Mouse (Mus musculus): Measurements from ENCODE around the gene Trib3. TPM values are rescaled to one million over a fixed set of nuclear protein-coding genes. Genes with fewer than 3 reads are reported as not detected.
A peak's percentile ranks its signal among the peaks of the same experiment; 100 is the strongest.

The Trib3 gene
- polyA plus RNA-seq, 1 experiment, result 27.6 TPM

DNA sequence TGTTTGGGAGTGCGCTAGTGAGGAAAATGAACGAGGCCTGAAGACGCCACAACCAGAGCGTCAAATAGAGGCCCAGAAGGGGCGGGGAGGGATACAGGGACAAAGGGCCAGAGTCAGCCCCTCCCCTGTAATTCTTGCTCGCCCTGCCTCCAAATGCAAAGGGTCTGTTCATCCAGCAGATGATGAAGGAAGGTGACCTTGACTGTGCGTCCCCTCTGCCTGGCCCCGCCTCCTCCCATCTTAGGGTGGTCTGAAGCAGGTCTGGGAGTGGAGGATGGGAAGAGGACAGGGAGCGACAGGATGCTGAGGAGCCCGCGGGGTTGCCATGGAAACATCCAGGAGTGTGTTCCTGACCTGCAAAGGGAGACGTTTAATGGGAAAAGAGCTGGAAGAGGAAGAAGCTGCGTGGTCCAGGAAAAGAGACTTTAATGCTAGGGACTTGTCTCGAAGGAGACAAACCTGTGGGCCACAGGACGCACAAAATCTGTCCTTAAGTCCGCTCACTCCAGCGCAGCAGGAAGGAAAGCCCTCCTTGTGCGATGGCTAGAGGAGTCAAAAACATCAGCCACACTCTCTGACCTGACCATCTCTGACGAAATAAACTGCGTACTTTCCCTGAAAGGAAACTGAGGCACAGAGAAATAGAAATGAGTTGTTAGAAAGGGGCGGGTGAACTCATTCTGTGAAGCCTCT is 32.0 kb upstream of the Trib3 start:
- H3K27me3 ChIP-seq (ENCODE audit: control insufficient read depth, insufficient read depth, insufficient read length), result peaks cover 43% of the 10 kb centered on the region
- H3K4me3 ChIP-seq (ENCODE audit: insufficient read depth, poor library complexity, severe bottlenecking), result no peak overlapping the region
- H3K79me3 ChIP-seq (ENCODE audit: low read depth), result no peaks in the 10 kb centered on the region
- H3K36me3 ChIP-seq (ENCODE audit: control insufficient read depth, insufficient read depth), result no peaks in the 10 kb centered on the region
- no peak overlapping the region for H3ac ChIP-seq (ENCODE audit: control insufficient read depth, insufficient read length, low read depth)
- TF ChIP-seq MAX (IDR thresholded peaks at IDR 0.05), result no peak
- no peak for TF ChIP-seq MYOD1 (IDR thresholded peaks at IDR 0.05; ENCODE audit: control insufficient read depth, insufficient read length, low read depth)
- no peak for TF ChIP-seq CTCF (IDR thresholded peaks at IDR 0.05; ENCODE audit: control insufficient read depth, insufficient read depth, insufficient read length)
- TF ChIP-seq MYOG (IDR thresholded peaks at IDR 0.05; ENCODE audit: control insufficient read depth, extremely low read depth, insufficient read length), result no peak
- TF ChIP-seq FOSL1 (IDR thresholded peaks at IDR 0.05; ENCODE audit: insufficient read depth, low read length, poor library complexity, severe bottlenecking), result no peak
- no peak for TF ChIP-seq USF1 (IDR thresholded peaks at IDR 0.05; ENCODE audit: low read depth)
- no peak for TF ChIP-seq CEBPB (IDR thresholded peaks at IDR 0.05; ENCODE audit: low read depth)
- H3K79me2 ChIP-seq (ENCODE audit: control insufficient read depth, insufficient read depth), result no peaks in the 10 kb centered on the region

DNA sequence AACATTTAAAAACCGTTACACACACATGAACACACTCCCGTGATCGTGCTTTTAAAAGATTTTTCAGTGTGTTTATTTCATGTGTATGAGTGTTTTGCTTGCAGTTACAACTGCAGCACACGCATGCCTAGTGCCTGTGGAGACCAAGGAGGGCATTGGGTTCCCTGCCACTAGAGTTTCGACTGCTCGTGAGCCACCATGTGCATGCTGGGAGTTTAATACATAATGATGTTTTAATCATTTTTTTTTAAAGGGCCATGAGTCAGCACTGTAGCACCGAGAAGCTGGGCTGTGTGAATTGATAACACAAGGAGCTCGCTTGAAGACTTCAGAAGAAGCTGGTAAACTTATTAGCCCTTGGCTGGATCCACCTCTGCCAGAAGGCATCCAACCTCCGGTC is 29.7 kb upstream of the Trib3 start:
- TF ChIP-seq MYOD1 (IDR thresholded peaks at IDR 0.05; ENCODE audit: control insufficient read depth, insufficient read length, low read depth) (no peak), MAX (IDR thresholded peaks at IDR 0.05) (no peak), FOSL1 (IDR thresholded peaks at IDR 0.05; ENCODE audit: insufficient read depth, low read length, poor library complexity, severe bottlenecking) (no peak), USF1 (IDR thresholded peaks at IDR 0.05; ENCODE audit: low read depth) (no peak), CTCF (IDR thresholded peaks at IDR 0.05; ENCODE audit: control insufficient read depth, insufficient read depth, insufficient read length) (no peak), MYOG (IDR thresholded peaks at IDR 0.05; ENCODE audit: control insufficient read depth, extremely low read depth, insufficient read length) (no peak), CEBPB (IDR thresholded peaks at IDR 0.05; ENCODE audit: low read depth) (no peak)

GRCm38 (mm10) chr2:152372661-152373060 is 28.8 kb upstream of the Trib3 start:
- H3K27me3 ChIP-seq (ENCODE audit: control insufficient read depth, insufficient read depth, insufficient read length), result peaks cover 38% of the 10 kb centered on the region
- no peak for TF ChIP-seq CTCF (IDR thresholded peaks at IDR 0.05; ENCODE audit: control insufficient read depth, insufficient read depth, insufficient read length)
- no peak for TF ChIP-seq MYOD1 (IDR thresholded peaks at IDR 0.05; ENCODE audit: control insufficient read depth, insufficient read length, low read depth)
- no peak for TF ChIP-seq MYOG (IDR thresholded peaks at IDR 0.05; ENCODE audit: control insufficient read depth, extremely low read depth, insufficient read length)
- TF ChIP-seq MAX (IDR thresholded peaks at IDR 0.05), result no peak
- no peak for TF ChIP-seq USF1 (IDR thresholded peaks at IDR 0.05; ENCODE audit: low read depth)
- TF ChIP-seq FOSL1 (IDR thresholded peaks at IDR 0.05; ENCODE audit: insufficient read depth, low read length, poor library complexity, severe bottlenecking), result no peak
- TF ChIP-seq CEBPB (IDR thresholded peaks at IDR 0.05; ENCODE audit: low read depth), result no peak

More for the DNA sequence above, 29.7 kb upstream of the Trib3 start:
- H3K4me3 ChIP-seq (ENCODE audit: insufficient read depth, poor library complexity, severe bottlenecking), result no peak overlapping the region
- no peaks in the 10 kb centered on the region for H3K36me3 ChIP-seq (ENCODE audit: control insufficient read depth, insufficient read depth)
- H3K79me2 ChIP-seq (ENCODE audit: control insufficient read depth, insufficient read depth), result no peaks in the 10 kb centered on the region
- H3K27me3 ChIP-seq (ENCODE audit: control insufficient read depth, insufficient read depth, insufficient read length), result peaks cover 39% of the 10 kb centered on the region
- H3K79me3 ChIP-seq (ENCODE audit: low read depth), result no peaks in the 10 kb centered on the region
- no peak overlapping the region for H3ac ChIP-seq (ENCODE audit: control insufficient read depth, insufficient read length, low read depth)

DNA sequence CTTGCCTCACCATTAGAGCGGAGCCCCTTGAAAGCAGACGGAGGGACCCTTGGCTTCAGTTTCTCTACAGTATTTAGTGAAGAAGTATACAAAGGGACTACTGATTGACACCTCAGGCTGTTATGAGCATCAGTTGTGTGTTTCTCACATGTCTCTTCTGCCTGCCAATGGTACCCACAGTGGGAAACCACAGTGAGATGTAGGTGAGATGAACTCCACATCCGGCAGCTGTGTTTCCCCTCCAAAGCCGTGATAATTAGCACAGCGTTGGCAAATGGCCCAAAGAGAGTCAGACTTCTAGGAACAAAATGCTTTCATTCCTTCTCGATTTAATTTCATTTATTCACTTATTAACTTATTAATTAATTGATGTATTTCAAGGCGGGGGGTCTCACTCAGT is 28.3 kb upstream of the Trib3 start:
- H3ac ChIP-seq (ENCODE audit: control insufficient read depth, insufficient read length, low read depth), result no peak overlapping the region
- peaks cover 33% of the 10 kb centered on the region for H3K27me3 ChIP-seq (ENCODE audit: control insufficient read depth, insufficient read depth, insufficient read length)
- H3K79me3 ChIP-seq (ENCODE audit: low read depth), result no peaks in the 10 kb centered on the region
- no peaks in the 10 kb centered on the region for H3K79me2 ChIP-seq (ENCODE audit: control insufficient read depth, insufficient read depth)
- no peaks in the 10 kb centered on the region for H3K36me3 ChIP-seq (ENCODE audit: control insufficient read depth, insufficient read depth)
- no peak for TF ChIP-seq FOSL1 (IDR thresholded peaks at IDR 0.05; ENCODE audit: insufficient read depth, low read length, poor library complexity, severe bottlenecking)
- no peak for TF ChIP-seq CTCF (IDR thresholded peaks at IDR 0.05; ENCODE audit: control insufficient read depth, insufficient read depth, insufficient read length)
- no peak for TF ChIP-seq MYOG (IDR thresholded peaks at IDR 0.05; ENCODE audit: control insufficient read depth, extremely low read depth, insufficient read length)
- no peak for TF ChIP-seq MAX (IDR thresholded peaks at IDR 0.05)
- TF ChIP-seq USF1 (IDR thresholded peaks at IDR 0.05; ENCODE audit: low read depth), result no peak
- TF ChIP-seq CEBPB (IDR thresholded peaks at IDR 0.05; ENCODE audit: low read depth), result no peak
- no peak for TF ChIP-seq MYOD1 (IDR thresholded peaks at IDR 0.05; ENCODE audit: control insufficient read depth, insufficient read length, low read depth)
- H3K4me3 ChIP-seq (ENCODE audit: insufficient read depth, poor library complexity, severe bottlenecking), result no peak overlapping the region

More at GRCm38 (mm10) chr2:152372661-152373060, 28.8 kb upstream of the Trib3 start:
- Histone ChIP-seq H3K79me3 (ENCODE audit: low read depth) (no peaks in the 10 kb centered on the region), H3K79me2 (ENCODE audit: control insufficient read depth, insufficient read depth) (no peaks in the 10 kb centered on the region), H3K36me3 (ENCODE audit: control insufficient read depth, insufficient read depth) (no peaks in the 10 kb centered on the region), H3K4me3 (ENCODE audit: insufficient read depth, poor library complexity, severe bottlenecking) (no peak overlapping the region), H3ac (ENCODE audit: control insufficient read depth, insufficient read length, low read depth) (no peak overlapping the region)

DNA sequence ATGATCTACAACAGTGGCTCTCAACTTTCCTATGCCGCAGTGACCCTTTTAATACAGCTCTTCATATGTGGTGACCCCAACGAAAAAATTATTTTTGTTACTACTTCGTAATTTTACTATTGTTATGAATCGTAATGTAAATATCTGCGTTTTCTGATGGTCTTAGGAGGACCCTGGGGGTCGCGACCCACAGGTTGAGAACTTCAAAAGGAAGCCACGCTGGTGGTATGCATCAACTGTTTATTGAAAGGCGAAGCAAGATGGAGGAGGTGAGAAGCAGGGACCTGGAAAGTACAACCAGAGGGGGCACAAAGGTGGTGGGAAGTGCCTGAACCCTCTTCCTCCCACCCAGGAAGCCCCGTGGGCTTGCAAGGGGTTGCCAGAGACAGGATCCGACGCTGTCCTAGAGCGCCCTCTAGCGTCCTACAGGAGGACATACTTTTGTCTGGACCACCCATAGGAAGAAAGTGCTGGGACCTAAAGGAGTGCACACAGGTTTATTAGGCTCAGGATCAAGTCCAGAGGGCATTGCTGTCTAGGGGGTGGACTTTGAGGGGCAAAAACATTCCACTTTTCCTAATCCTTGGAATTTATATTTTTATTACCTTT is 24.8 kb upstream of the Trib3 start:
- H3K36me3 ChIP-seq (ENCODE audit: control insufficient read depth, insufficient read depth), result no peaks in the 10 kb centered on the region
- no peaks in the 10 kb centered on the region for H3K79me2 ChIP-seq (ENCODE audit: control insufficient read depth, insufficient read depth)
- no peaks in the 10 kb centered on the region for H3K79me3 ChIP-seq (ENCODE audit: low read depth)
- no peak overlapping the region for H3ac ChIP-seq (ENCODE audit: control insufficient read depth, insufficient read length, low read depth)
- H3K27me3 ChIP-seq (ENCODE audit: control insufficient read depth, insufficient read depth, insufficient read length), result peaks cover 5% of the 10 kb centered on the region
- no peak overlapping the region for H3K4me3 ChIP-seq (ENCODE audit: insufficient read depth, poor library complexity, severe bottlenecking)
- no peak for TF ChIP-seq USF1 (IDR thresholded peaks at IDR 0.05; ENCODE audit: low read depth)
- peak; percentile 65 for TF ChIP-seq CTCF (IDR thresholded peaks at IDR 0.05; ENCODE audit: control insufficient read depth, insufficient read depth, insufficient read length)
- no peak for TF ChIP-seq FOSL1 (IDR thresholded peaks at IDR 0.05; ENCODE audit: insufficient read depth, low read length, poor library complexity, severe bottlenecking)
